Mouse (Mus musculus) thymus, postnatal 14 days (tissue): Measurements from ENCODE around the gene Pla2g3.

Source experiments
- DNase-seq: peaks from one replicate; pipeline ENCODE4 v3.0.0; 2021

Pla2g3 gene

GRCm38 (mm10) chr11:3495496-3495895, 7.4 kb downstream of the Pla2g3 start:
- no peak for DNase-seq

DNA sequence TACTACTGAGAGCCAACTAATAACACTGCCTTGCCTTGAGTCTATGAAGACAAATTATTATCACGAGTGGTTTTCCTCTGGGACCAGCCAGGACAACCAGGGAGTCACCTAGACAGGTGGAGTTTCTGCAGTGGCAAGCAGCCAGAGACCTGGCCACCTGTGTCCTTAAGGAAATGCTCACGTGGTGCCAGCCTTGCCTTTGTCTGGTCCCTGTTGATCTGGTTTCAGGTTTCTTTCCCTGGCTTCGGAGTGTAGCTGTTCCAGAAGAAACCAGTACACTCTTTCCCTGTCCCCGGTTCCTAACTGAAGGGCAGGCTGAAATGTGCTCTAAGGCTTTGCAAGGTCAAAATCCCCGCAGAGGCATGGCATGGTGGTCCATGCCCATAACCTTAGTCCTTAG, 8.7 kb downstream of the Pla2g3 start:
- DNase-seq, result no peak

- DNase-seq, result no peak
Observed at GRCm38 (mm10) chr11:3497296-3497695, 9.2 kb downstream of the Pla2g3 start.

- DNase-seq, result no peak
Observed at GRCm38 (mm10) chr11:3502057-3502456, 14.0 kb downstream of the Pla2g3 start.

- no peak for DNase-seq
Observed at GRCm38 (mm10) chr11:3502459-3503072, 14.5 kb downstream of the Pla2g3 start.

DNA sequence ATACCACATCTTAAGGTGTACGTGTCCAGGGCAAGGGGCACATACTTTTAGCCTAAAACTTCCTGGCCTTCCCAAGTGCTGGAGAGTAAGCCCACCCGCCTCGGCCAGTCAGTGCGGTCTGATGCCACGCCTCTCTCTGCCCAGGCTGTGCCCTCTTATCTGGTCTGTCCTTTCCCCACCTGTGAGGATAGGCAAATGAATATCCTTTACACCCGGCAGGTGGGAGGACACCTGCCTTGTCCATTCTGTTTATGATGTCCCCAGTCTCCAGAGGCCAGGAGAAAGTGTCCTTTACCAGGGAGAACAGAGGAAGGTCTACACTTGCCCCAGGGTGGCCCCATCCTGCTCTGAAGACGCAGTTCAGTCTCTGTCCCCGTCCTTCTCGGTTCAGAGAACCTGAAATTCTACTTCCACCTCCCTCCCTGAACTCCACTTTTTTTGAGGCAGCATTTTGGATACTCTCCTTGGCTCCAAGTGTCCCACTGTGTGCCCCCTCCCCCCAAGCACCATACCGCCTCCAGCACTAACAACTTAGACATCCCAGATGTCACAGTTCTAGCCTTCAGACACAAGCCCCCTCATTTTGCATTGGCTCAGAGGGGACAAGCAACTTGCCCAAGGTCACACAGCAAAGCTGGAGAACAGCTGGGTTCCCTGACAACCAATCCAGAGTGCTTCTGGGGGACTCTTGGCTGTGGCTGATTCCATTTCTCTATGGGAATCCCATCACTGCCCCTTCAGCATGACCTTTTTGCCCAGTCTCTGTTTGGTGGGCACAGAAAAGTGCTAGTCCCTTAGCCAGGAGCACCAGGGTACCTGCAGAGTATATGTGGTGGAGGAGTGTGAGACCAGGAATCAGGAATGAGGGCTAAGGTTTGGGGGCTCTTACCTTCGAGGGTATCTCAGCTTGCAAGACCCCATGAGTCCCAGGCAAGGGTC, 15.9 kb downstream of the Pla2g3 start:
- no peak for DNase-seq

DNA sequence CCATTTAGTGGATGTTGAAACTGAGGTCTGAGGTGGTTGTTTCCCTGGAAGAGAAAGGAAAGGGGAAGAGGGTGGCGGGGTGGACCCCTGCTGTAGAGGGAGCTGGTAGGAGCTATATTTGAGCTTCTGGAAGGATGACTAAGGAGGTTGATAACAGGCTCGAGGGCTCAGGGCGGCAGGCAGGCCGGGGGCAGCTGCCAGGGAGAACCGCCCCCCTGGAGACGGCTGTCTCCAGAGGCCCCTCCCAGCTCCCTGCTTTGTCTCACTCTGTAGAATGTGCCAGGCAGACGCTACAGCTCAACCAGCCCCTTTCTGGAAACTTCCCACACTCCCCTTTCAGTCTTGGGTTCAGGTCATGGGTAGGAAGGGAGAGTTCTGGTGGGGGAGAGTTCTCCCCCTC, 20.1 kb downstream of the Pla2g3 start:
- no peak for DNase-seq

DNA sequence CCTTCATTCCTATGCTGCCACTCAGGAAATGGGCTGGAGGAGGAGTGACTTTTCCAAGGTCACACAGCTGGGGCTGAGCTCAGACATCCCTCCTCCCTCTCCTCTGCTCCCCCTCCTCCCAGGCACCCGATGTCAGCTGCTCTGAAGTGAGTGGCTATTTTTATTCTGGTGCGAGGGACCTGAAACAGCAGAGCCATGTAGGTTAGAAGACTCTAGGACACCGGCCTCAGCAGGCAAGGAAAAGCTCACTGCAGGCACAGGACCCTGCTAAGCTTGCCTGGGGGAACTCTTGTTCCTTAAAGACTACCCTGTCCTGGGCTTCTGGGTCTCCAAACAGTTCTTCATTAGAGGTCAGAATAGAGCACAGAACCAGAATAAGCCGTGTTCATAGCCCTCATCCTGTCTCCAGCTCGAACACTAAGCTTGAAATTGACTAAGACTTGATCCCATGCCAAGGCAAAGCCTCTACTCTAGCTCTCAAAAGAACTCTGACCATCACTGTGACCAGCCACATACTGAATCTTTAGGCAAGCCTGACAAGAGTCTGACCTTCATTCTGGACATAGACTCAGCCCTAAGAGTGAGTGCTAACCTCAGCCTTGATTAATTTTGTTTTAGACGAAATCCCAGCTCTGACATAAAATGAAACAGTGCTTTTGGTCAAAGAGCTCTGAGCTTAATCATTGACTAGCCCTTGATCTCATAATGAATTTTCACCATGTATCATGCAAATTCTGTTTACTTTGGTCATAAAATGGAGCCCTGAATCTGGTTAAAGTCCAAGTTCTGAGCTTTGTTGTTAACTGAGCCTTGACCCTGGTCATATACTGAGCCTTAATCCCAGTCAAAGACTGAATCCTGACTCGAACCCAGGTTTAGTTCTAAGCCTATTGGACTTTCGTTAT, 21.3 kb downstream of the Pla2g3 start:
- no peak for DNase-seq

DNA sequence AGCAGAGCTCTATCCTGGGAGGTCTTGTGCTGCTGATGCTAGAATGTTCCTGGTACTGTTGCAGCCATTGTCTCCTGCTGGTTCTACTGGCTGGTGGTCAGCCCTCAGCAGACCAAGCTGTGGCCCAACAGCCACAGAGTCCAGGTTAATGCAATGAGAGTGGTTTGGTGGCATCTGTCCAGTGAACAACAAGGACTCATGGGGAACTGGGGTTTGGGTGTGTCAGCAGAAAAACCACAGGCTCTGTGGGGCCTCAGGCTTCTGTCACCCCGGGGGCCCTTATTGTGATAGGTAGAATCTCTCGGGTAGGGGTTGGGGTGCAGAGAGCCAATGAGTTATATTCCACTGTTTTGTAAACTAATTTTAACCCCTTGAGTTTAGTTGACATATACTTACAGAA, 22.2 kb downstream of the Pla2g3 start:
- no peak for DNase-seq

- no peak for DNase-seq
Observed at GRCm38 (mm10) chr11:3513291-3513690, 25.2 kb downstream of the Pla2g3 start.

DNA sequence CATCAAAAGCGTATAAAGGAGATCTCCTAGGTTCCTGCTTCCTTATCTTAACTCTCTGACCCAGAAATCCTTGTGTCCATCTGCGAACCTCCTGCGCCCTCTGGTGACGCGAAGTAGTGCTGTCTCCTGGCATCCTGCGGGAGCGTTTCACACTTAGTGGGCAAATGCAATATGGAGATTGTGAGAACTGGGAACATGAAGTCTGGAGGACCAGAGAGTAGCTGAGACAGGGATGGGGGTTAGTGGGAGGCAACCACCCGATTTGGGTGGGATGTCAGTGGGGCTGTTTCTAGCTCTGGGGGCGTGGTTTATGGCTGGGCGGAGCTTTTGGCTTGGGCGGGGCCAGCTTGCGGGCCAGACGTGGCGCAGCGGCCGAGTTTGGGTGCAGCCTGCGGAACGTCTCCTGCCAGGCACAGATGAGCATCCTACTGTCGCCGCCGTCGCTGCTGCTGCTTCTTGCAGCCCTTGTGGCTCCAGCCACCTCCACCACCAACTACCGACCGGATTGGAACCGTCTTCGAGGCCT, 26.5 kb downstream of the Pla2g3 start, which contains the start of gene Selenom:
TSS of gene Selenom (plus strand) at position 156 of the 526 bp plus-strand sequence.
- peak; percentile 85 for DNase-seq

DNA sequence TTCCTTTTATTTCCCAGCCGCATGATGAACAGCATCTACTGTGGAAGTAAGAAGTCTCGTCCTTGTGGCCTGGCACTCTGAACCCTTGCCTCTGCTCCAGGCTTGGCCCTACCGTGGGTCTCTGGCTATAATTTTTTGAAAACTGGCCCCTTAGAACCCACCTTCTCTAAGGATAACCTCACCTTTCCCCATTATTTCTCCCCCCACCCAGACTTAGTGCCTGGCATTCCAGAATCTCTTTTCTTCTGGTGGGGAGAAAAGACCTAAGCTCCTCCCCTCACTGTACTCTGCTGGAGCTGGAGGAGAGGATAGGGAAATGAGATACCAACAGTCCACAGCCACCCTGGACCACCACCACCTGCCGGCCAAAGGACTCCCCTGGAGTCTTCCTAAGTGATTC, 27.1 kb downstream of the Pla2g3 start:
- DNase-seq, result no peak

DNA sequence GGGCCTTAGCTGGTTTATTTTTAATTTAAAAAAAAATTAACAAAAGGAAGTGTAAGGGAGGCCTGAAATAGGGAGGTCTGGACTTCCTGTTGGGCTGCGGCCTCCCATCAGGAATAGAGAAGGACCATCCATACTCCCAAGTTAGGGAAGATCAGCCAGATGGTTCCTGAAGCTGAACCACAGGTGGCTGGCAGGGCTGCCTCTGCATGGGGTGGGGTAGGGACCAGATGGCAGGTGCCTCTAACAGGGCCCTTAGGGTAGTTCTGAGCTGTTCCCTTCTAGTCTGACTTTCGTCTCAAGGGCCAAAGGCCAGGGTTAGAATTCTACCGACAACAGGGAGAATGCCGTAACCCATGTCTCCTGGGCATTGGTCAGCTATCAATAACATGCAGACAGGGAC, 27.6 kb downstream of the Pla2g3 start:
- DNase-seq, result no peak

- DNase-seq, result no peak
Observed at GRCm38 (mm10) chr11:3516121-3516520, 28.0 kb downstream of the Pla2g3 start.

- DNase-seq, result peak; percentile 36
Observed at GRCm38 (mm10) chr11:3516859-3517845, 29.1 kb downstream of the Pla2g3 start.

DNA sequence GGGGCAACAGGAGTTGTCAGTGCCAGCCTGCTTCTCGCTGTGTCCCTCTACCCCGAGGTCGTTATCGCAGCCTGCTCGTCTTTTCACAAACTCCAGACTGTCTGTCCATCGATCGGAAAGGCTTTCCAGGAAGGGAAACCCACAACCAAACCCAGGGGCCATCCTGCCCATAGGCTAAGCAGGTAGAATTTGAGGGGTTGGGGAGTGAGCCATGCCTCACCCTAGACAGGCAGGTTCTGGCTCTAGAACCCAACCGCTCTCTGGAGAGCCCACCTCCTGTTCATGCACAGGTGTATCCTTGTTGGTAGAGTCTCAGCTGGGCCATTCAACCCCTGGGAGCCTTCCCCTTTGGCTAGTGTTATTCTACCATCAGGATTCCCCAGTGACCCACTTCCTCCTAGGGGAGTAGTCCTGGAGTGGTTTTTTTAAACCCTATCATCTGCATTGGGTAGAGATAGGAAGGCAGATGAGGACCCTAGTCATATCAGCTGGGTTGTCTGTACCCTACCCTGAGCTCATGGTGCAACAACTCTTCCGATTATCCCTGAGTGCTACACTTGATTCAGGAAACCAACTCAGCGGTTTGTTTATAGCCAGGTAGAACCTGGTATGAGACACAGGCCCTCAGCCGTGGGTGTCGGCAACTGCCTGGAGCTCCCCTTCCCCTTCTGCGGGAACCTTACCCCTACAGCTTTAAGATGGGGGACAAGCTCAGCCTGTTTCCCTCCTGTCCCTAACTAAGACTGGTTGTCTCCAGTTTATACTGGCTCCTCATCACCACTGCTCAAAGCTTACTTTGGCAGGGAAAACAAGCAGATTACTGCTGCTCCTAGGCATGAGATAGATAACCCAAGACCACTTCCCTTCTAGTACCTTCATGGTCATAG, 30.0 kb downstream of the Pla2g3 start:
- DNase-seq, result no peak

GRCm38 (mm10) chr11:3519051-3519726, 31.1 kb downstream of the Pla2g3 start:
- DNase-seq, result no peak

GRCm38 (mm10) chr11:3519756-3520398, 31.8 kb downstream of the Pla2g3 start:
- no peak for DNase-seq

GRCm38 (mm10) chr11:3520919-3521318, 32.8 kb downstream of the Pla2g3 start:
- DNase-seq, result no peak
